Mouse (Mus musculus) kidney, adult 8-10 months (tissue): ENCODE results near the gene Tomm34.

Source experiments
- DNase-seq, 2 experiments: peaks; one replicate each; pipeline ENCODE4 v3.0.0; 2022

Tomm34 gene

GRCm38 (mm10) chr2:164070765-164071436 is at the start of gene Tomm34:
Gene Tomm34, minus strand, starts transcription at chr2:164071169.
- peak; percentile 96 to 97 for DNase-seq

DNA sequence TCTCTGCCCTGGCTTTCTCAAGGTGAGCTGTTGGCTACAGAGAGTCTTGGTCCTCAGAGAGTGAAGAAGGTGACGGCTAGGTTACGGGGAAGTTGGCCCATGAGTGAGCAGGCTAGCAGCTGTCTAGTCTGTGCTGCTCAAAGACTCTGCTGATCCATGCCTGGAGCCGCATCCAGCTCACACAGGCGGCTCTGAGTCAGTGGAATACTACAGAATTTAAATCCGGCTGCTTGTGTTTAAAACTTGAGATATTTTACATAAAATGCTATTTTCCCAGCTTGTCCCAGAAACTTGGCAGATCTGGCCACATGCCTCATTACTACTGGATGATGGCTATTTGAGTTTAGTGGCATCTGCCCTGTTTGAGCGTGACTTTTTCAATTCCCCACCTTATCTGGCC is 48.5 kb upstream of the Tomm34 start:
- no peak for DNase-seq

GRCm38 (mm10) chr2:164115531-164115930 is 44.6 kb upstream of the Tomm34 start:
- DNase-seq: no peak

DNA sequence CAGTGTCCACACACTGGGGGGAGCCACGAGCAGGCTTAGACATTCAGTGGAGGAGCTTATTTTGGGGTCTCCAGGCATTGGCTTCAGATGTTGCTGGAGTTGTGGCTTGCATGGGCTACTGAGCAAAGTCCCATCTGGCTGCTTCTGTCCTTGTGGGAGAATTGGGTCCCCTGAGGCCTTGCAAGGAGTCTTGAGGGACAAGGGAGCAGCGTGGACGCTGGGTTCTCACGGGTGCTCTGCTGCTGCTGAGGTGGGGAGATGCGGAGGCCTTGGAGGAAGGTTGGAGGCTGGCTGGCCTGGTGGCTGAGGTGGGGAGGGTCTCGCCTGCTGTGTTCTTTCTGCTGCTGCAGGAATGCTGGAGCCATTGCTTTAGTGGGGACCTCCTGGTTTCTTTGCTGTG is 43.1 kb upstream of the Tomm34 start:
- DNase-seq: no peak

DNA sequence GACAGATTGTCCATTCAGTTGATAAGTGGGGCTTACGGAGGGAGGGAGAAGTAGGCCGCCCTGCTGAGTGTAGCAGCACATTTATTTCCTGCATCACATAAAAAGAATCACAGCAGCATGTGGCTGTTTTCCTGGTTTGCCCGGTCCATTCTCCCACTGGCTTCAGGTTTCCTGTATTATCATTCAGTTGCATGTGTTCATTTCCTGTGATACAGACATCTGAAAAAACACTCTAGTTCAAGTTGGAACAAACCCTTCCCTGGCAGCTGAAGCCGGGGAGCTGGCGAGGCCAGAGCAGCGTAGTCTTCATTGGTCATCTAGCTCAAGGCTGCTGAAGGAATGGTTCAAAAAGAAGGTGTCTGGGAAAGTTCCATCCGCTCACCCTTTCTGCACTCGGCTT is 40.6 kb upstream of the Tomm34 start:
- no peak for DNase-seq

GRCm38 (mm10) chr2:164108501-164108900 is 37.5 kb upstream of the Tomm34 start:
- no peak for DNase-seq

- DNase-seq: no peak
Observed at GRCm38 (mm10) chr2:164107125-164107874, 36.3 kb upstream of the Tomm34 start.

GRCm38 (mm10) chr2:164106287-164107035 is 35.5 kb upstream of the Tomm34 start:
- DNase-seq: no peak

- DNase-seq: peak; percentile 14 to 62
Observed at GRCm38 (mm10) chr2:164103501-164103900, 32.5 kb upstream of the Tomm34 start.

DNA sequence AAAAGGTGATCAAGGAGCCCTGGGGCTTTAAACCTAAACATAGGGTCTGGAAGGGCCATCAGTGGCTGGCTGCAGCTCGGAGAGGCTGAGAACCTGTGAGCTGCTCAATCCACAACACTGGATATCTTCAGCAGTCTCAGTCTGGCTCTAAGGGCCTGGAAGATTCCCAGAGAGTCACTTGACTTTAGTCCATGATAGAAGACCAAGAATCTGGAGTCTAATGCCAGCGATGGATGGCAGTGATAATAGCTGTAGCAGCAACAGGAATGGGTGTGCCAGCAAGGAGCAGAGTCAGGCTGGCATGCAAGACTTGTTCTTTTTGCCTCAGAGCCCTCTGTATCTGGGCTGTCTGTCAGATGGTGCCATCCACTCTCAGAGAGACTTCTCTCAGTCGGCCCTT is 31.4 kb upstream of the Tomm34 start:
- no peak for DNase-seq

GRCm38 (mm10) chr2:164101936-164102335 is 31.0 kb upstream of the Tomm34 start:
- DNase-seq: no peak

GRCm38 (mm10) chr2:164098603-164099250 is 27.8 kb upstream of the Tomm34 start:
- DNase-seq: no peak

DNA sequence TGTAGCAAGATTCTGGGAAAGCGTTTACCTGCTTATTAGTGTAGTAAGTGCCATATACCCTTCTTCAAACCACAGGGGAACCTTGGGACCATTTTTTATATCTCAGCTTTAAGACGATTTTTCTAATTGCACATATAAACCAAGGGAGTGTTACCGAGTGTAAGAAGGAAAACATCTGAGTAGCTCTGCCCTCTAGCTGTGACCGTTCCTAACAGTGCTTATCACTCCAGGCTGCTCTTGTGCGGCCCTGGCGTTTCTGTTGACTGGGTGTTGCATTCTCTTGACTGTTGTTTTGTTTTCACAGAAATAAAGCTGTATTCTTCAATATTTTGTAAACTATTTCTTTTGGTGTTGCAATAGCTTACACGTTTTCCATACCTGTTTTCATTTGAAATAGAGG is 23.2 kb upstream of the Tomm34 start:
- DNase-seq: no peak

DNA sequence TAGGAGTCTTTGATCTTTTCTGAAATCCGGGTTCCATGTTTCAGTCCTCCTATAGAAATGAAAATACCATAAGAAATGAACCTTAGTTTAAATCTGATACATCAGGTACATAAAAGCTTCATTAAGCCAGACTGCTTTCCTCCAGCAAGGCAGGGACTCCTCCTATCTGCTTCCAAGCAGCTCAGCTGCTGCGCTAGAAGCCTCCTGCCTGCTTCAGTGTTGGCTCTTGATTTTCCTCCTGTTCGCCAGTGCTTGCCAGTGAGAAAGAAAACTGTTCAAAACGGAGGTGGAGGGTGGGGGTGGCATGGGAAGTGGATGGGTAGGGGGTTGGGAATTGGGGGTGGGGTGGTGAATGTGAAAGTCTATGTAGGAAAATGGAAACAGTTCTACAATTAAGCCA is 18.5 kb upstream of the Tomm34 start:
- no peak for DNase-seq

DNA sequence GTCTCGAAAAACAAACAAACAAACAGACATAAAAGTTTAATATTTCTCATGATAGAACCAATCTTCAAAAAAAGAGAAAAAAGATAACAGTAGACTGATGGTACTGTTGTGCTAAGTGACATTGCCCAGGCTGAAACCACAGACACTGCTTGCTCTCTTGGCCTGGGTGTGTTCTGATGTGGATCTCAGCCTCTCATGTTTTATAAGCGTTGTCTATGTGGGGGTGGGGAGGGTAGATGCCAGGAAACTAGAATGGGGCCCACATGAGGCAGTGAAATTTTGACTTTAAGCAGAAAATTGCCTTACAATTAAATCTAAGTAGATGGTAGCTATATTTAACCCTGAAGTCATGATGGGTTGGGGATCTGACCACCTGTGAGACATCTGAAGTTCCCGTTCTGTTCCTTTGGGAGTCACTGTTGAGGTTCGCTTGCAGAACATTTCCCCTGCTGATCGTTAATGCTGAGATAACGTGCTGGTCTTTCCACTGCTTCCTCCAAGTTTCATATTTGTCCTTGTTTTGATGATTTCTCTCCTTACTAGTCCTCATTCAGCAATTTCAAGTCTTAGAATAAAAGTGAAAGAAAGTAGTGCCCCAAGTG is 16.5 kb upstream of the Tomm34 start:
- no peak for DNase-seq

DNA sequence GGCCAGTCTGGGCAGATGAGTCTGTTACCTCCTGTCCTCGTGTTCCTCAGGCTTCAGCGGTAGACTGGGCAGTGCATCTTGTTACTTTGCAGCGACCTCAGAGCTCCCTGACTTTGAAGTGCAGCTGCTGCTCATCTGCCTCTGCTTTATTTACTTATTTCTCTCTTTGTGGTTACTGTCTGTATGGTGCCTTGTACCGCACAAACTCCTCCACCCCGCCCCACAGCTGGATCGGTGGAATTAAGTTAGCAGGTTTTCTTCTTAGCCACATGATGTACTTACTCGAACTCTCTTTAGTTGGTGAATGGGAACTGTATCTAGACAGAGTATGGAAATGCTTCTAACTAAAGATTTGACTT is 13.4 kb upstream of the Tomm34 start:
- no peak for DNase-seq

DNA sequence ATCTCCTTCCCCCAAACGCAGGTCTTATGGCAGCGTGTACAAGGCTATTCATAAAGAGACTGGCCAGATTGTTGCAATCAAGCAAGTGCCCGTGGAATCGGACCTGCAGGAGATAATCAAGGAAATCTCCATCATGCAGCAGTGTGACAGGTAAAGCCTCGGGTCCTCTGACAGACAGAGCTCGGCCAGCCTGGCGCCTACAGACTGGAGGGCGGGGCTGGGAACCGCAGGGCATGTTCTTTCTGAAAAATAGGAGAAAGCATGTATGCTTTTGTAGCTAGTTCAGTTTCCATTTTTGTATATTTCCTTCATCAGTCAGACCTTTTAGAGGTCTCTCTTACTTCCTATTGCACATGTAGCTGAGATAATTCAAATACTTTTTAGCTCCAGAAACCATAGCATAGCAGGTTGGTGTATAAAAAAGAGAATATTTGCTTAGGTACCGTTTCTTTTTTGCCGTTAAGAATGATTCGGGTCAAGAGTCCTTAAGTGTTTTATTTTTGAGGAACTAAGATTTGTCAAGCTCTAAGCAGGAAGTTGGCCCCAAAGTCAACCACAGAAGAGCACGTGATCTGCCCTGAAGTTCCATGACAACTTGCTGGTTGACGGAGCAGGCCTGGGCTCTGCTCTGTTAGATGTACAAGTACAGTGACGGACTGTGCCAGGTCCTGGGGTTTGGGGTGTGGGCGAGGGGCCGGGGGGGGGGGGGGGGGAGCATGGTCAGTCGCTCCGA is 12.8 kb upstream of the Tomm34 start:
- DNase-seq: peak in 1 of 2 experiments; percentile 15

GRCm38 (mm10) chr2:164082175-164082574 is 11.2 kb upstream of the Tomm34 start:
- DNase-seq: no peak

GRCm38 (mm10) chr2:164081577-164081976 is 10.6 kb upstream of the Tomm34 start:
- no peak for DNase-seq

DNA sequence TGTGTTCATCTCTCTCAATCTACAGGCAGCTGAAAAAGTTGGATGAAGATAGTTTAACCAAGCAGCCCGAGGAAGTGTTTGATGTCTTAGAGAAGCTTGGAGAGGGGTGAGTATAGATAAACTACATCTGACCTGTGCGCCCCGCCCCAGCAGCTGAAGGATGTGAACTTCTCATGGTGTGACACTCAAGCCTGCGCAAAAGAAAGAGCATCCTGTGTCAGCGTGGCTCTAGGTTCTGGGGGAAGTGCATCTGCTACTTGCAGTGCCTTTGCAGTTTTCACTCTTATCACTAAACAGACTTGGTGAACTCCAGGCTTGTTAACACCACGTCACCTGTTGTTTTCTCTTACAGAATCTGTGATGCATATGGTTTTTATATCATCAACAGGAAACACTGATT is 8.5 kb upstream of the Tomm34 start:
- DNase-seq: no peak

GRCm38 (mm10) chr2:164077875-164078274 is 6.9 kb upstream of the Tomm34 start:
- DNase-seq: no peak

DNA sequence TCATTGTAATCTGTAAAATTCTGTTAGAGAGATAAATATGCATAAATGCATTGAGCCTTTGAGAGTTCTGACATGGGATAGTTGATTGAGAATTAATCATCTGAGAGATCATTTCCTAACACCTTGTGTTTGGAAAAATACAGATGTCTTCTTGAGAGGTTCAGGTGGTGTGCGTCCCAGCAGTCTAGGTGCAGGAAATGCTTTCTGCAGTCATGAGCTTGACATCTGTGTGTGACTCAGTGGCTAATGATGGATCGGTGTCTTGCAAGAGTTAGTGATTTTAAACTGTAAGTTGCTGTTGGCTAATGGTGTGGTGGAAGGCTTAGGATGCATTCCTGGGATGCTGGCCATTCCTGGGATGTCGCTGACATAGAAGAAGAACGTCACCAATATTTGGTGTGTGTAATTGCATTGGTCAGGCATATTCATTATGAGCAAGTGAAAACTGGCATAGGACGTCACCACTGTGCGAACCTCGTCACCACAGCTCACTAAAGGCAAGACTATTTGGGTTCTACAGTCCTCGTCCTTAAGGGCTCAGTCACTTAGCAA is 6.0 kb upstream of the Tomm34 start:
- no peak for DNase-seq
